In genomic region chr11:87270958-87271357, GRCm38 (mm10) we compare ENCODE assay signal across 13 mouse cellular contexts.
DNase-seq lines count a peak whose midpoint lies in the region; ATAC-seq and TF ChIP-seq lines count a peak whose summit lies in the region.
"Had no signal": no experiment of that assay in that cellular context is flagged by ENCODE, and none has a peak within 500 bp of the region (broad histone marks: within the 10 kb centered on the region; RNA-seq: fewer than 3 reads in every experiment).

No protein-coding gene starts in this region.

- no peaks in the 10 kb centered on the region for H3K36me3 ChIP-seq in kidney, embryonic 14.5 days (ENCODE audit: control insufficient read depth, insufficient read depth, low read length)
- no peaks in the 10 kb centered on the region for H3K36me3 ChIP-seq in forebrain, embryonic 14.5 days (ENCODE audit: control insufficient read depth, insufficient read depth, low read length)
- H3K36me3 ChIP-seq in kidney, postnatal 0 days (ENCODE audit: insufficient read depth, low read length) = no peaks in the 10 kb centered on the region
- H3K36me3 ChIP-seq: heart, embryonic 13.5 days; intestine, embryonic 15.5 days had no signal

- no peak overlapping the region for H3K27ac ChIP-seq in kidney, embryonic 14.5 days (ENCODE audit: low read depth, low read length)
- H3K27ac ChIP-seq in forebrain, embryonic 14.5 days (ENCODE audit: low read depth, low read length) = 0 out of 2 replicates have a peak overlapping the region, but pooled peaks have one; percentile 66
- H3K27ac ChIP-seq in kidney, postnatal 0 days = no peak overlapping the region
- H3K27ac ChIP-seq: heart, embryonic 13.5 days; intestine, embryonic 15.5 days had no signal

- H3K4me3 ChIP-seq in kidney, embryonic 14.5 days (ENCODE audit: low read length) = no peak overlapping the region
- no peak overlapping the region for H3K4me3 ChIP-seq in forebrain, embryonic 14.5 days (ENCODE audit: low read depth, low read length)
- no peak overlapping the region for H3K4me3 ChIP-seq in kidney, postnatal 0 days (replicated peaks; ENCODE audit: low read depth, low read length)
- H3K4me3 ChIP-seq: heart, embryonic 13.5 days; intestine, embryonic 15.5 days had no signal

- no peak overlapping the region for H3K9ac ChIP-seq in kidney, embryonic 14.5 days (ENCODE audit: low read depth, low read length)
- H3K9ac ChIP-seq in forebrain, embryonic 14.5 days (ENCODE audit: low read length) = no peak overlapping the region
- no peak overlapping the region for H3K9ac ChIP-seq in kidney, postnatal 0 days (ENCODE audit: low read depth, low read length)
- H3K9ac ChIP-seq: heart, embryonic 13.5 days; intestine, embryonic 15.5 days had no signal

- peak; percentile 19 to 40 for DNase-seq in kidney, adult 8-10 months
- DNase-seq in brain, embryonic 14.5 days (ENCODE audit: low read depth) = peak; percentile 92
- DNase-seq in forebrain, embryonic 14.5 days (ENCODE audit: low spot score) = peak; percentile 89
- peak; percentile 11 for DNase-seq in kidney, postnatal 0 days (ENCODE audit: low spot score)
- DNase-seq in cerebellum, postnatal 36 days = no peak
- DNase-seq in testis, postnatal 14 days (ENCODE audit: low spot score) = no peak
- no peak for DNase-seq in cerebellum, adult 11 months
- DNase-seq: adrenal gland, postnatal 36 days; midbrain, embryonic 14.5 days had no signal

- ATAC-seq in kidney, embryonic 14.5 days (ENCODE audit: low FRiP score, low TSS enrichment) = no peak
- ATAC-seq in forebrain, embryonic 14.5 days = peak; percentile 67; the same call in 1 of the 2 replicates
- ATAC-seq in kidney, postnatal 0 days (replicated peaks; ENCODE audit: low FRiP score, low read depth) = no peak
- ATAC-seq: intestine, embryonic 15.5 days; lung, postnatal 0 days had no signal

- no peaks in the 10 kb centered on the region for H3K4me1 ChIP-seq in kidney, embryonic 14.5 days (ENCODE audit: control insufficient read depth, insufficient read depth, low read length)
- H3K4me1 ChIP-seq in forebrain, embryonic 14.5 days (ENCODE audit: control insufficient read depth, insufficient read depth, low read length) = peaks cover 13% of the 10 kb centered on the region
- H3K4me1 ChIP-seq in kidney, postnatal 0 days (replicated peaks; ENCODE audit: insufficient read depth, low read length) = no peaks in the 10 kb centered on the region
- H3K4me1 ChIP-seq: intestine, embryonic 15.5 days had no signal

- H3K4me2 ChIP-seq in kidney, embryonic 14.5 days (replicated peaks; ENCODE audit: low read depth, low read length) = no peak overlapping the region
- no peak overlapping the region for H3K4me2 ChIP-seq in forebrain, embryonic 14.5 days (ENCODE audit: low read length)
- no peak overlapping the region for H3K4me2 ChIP-seq in kidney, postnatal 0 days (ENCODE audit: low read length)
- H3K4me2 ChIP-seq: heart, embryonic 13.5 days; intestine, embryonic 15.5 days had no signal

- TF ChIP-seq POLR2A in brain, embryonic 14.5 days (IDR thresholded peaks at IDR 0.05; ENCODE audit: borderline replicate concordance, extremely low read depth, insufficient read depth, insufficient read length, poor library complexity, severe bottlenecking) = no peak

- WGBS in kidney, embryonic 14.5 days = 13% methylated on average over 2 of the region's 2 CpGs
- 0% methylated on average over 2 of the region's 2 CpGs for WGBS in forebrain, embryonic 14.5 days
- WGBS in kidney, postnatal 0 days = 28% methylated on average over 2 of the region's 2 CpGs

- no peak for TF ChIP-seq CTCF in brain, embryonic 14.5 days (IDR thresholded peaks at IDR 0.05; ENCODE audit: borderline replicate concordance, extremely low read depth, insufficient read depth, insufficient read length)
- TF ChIP-seq CTCF in kidney, postnatal 0 days (IDR thresholded peaks at IDR 0.05; ENCODE audit: low read depth) = no peak

- no peaks in the 10 kb centered on the region for H3K9me3 ChIP-seq in kidney, embryonic 14.5 days (ENCODE audit: control insufficient read depth, low read length)
- no peaks in the 10 kb centered on the region for H3K9me3 ChIP-seq in forebrain, embryonic 14.5 days (replicated peaks; ENCODE audit: control insufficient read depth, low read length)
- H3K9me3 ChIP-seq in kidney, postnatal 0 days (replicated peaks; ENCODE audit: low read length) = no peaks in the 10 kb centered on the region
- H3K9me3 ChIP-seq: heart, embryonic 13.5 days; intestine, embryonic 15.5 days had no signal

- no peaks in the 10 kb centered on the region for H3K27me3 ChIP-seq in kidney, embryonic 14.5 days (ENCODE audit: control insufficient read depth, insufficient read depth, low read length)
- H3K27me3 ChIP-seq in forebrain, embryonic 14.5 days (replicated peaks; ENCODE audit: control insufficient read depth, insufficient read depth, low read length) = no peaks in the 10 kb centered on the region
- no peaks in the 10 kb centered on the region for H3K27me3 ChIP-seq in kidney, postnatal 0 days (ENCODE audit: insufficient read depth, low read length)
- H3K27me3 ChIP-seq: heart, embryonic 13.5 days; intestine, embryonic 15.5 days had no signal

Comparison
In these comparisons a context has a peak if more than half of its experiments do, and no peak if none do; other contexts are left out.
1. DNase-seq: peak in kidney, adult 8-10 months (2 of 2), brain, embryonic 14.5 days (single experiment), forebrain, embryonic 14.5 days (single experiment) and kidney, postnatal 0 days (single experiment); none in cerebellum, postnatal 36 days (0 of 2), testis, postnatal 14 days (single experiment) and cerebellum, adult 11 months (single experiment).